In the genomic region with DNA sequence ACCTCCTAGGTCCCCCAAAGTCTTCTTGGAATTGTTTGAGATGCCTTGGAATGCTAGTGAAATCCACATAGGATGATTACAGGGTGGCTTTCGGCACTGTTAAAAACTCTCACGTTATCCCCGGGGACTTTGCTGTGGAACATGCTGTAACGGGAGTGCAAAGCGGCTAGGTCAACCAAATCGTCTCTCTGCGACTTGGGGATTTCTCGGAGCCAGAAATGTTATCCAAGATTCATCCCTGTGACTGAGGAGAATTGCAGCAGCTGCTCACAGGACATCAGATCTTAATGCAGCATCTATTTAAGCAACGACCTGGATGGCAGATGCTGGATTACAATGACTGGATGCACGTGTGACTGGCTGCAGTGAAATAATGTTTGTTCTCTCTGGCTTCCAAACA, we compare ENCODE assay signal across 14 mouse cellular contexts.
DNase-seq lines count a peak whose midpoint lies in the region; ATAC-seq and TF ChIP-seq lines count a peak whose summit lies in the region.
"Had no signal": no experiment of that assay in that cellular context is flagged by ENCODE, and none has a peak within 500 bp of the region (broad histone marks: within the 10 kb centered on the region; RNA-seq: fewer than 3 reads in every experiment).

No protein-coding gene starts in this region.

- H3K27ac ChIP-seq in forebrain, postnatal 0 days (ENCODE audit: low read depth, low read length), result no peak overlapping the region
- H3K27ac ChIP-seq: embryonic facial prominence, embryonic 13.5 days had no signal

- peak; percentile 63 for DNase-seq in adrenal gland, postnatal 10 days
- no peak for DNase-seq in adrenal gland, postnatal 4 days (ENCODE audit: low spot score in 2 of 2)
- DNase-seq in left cerebral cortex, postnatal 4 days, result peak; percentile 8
- DNase-seq in left cerebral cortex, adult 11 months (ENCODE audit: low spot score), result no peak
- DNase-seq in gastrocnemius, postnatal 10 days, result peak; percentile 17
- peak; percentile 45 to 50 for DNase-seq in heart, postnatal 36 days
- DNase-seq in forebrain, postnatal 0 days, result no peak
- DNase-seq in spleen, postnatal 36 days (ENCODE audit: low spot score in 2 of 2), result no peak
- DNase-seq: adrenal gland, adult 8-10 months; cerebellum, adult 9-10 months; kidney, adult 9 months; kidney, postnatal 36 days; thymus, postnatal 14 days had no signal

- intact Hi-C loops in left cerebral cortex, postnatal 4 days (cut with DNase I), result no loop called here
- intact Hi-C loops in heart, postnatal 36 days (cut with DNase I), result no loop called here

- no peaks in the 10 kb centered on the region for H3K36me3 ChIP-seq in forebrain, postnatal 0 days (ENCODE audit: insufficient read depth)
- H3K36me3 ChIP-seq: embryonic facial prominence, embryonic 13.5 days had no signal

- H3K27me3 ChIP-seq in forebrain, postnatal 0 days (ENCODE audit: insufficient read depth, low read length), result no peaks in the 10 kb centered on the region
- H3K27me3 ChIP-seq: embryonic facial prominence, embryonic 13.5 days had no signal

- no peak for TF ChIP-seq CTCF in forebrain, postnatal 0 days (IDR thresholded peaks at IDR 0.05; ENCODE audit: low read depth)

- H3K9ac ChIP-seq in forebrain, postnatal 0 days, result no peak overlapping the region
- H3K9ac ChIP-seq: embryonic facial prominence, embryonic 13.5 days had no signal

- ATAC-seq in forebrain, postnatal 0 days, result no peak

- H3K9me3 ChIP-seq in forebrain, postnatal 0 days (ENCODE audit: low read length), result no peaks in the 10 kb centered on the region
- H3K9me3 ChIP-seq: embryonic facial prominence, embryonic 13.5 days had no signal

- WGBS in forebrain, postnatal 0 days, result 63% methylated on average over 10 of the region's 10 CpGs

- H3K4me3 ChIP-seq in forebrain, postnatal 0 days (ENCODE audit: low read depth, low read length), result no peak overlapping the region
- H3K4me3 ChIP-seq: embryonic facial prominence, embryonic 13.5 days had no signal

- H3K4me2 ChIP-seq in forebrain, postnatal 0 days (ENCODE audit: low read depth), result no peak overlapping the region
- H3K4me2 ChIP-seq: embryonic facial prominence, embryonic 13.5 days had no signal

- no peaks in the 10 kb centered on the region for H3K4me1 ChIP-seq in forebrain, postnatal 0 days (ENCODE audit: insufficient read depth)

Comparison
In these comparisons a context has a peak if more than half of its experiments do, and no peak if none do; other contexts are left out.
1. DNase-seq: peak in adrenal gland, postnatal 10 days (single experiment), left cerebral cortex, postnatal 4 days (single experiment), gastrocnemius, postnatal 10 days (single experiment) and heart, postnatal 36 days (2 of 2); none in adrenal gland, postnatal 4 days (0 of 2), left cerebral cortex, adult 11 months (single experiment), forebrain, postnatal 0 days (single experiment) and spleen, postnatal 36 days (0 of 2).